Mouse (Mus musculus): ENCODE results near the gene Cldn9. TPM values are rescaled to one million over a fixed set of nuclear protein-coding genes. Genes with fewer than 3 reads are reported as not detected.

The Cldn9 gene
- total RNA-seq, 2 experiments from 2014 or later, result not detected

- DNase-seq, result no peak
Observed at GRCm38 (mm10) chr17:23680336-23680735, 3.5 kb downstream of the Cldn9 start.

- no peak for DNase-seq
Observed at GRCm38 (mm10) chr17:23679127-23679835, 4.5 kb downstream of the Cldn9 start, which contains the start of gene Cldn6. Cldn6 (plus strand) TSS chr17:23679249.

GRCm38 (mm10) chr17:23677236-23677679, 6.6 kb downstream of the Cldn9 start, which contains the start of gene Tnfrsf12a:
Tnfrsf12a (minus strand) TSS chr17:23677468.
- peak; percentile 92 to 93 for DNase-seq

- peak; percentile 90 to 91 for DNase-seq
Observed at GRCm38 (mm10) chr17:23676473-23677031, 7.3 kb downstream of the Cldn9 start.

- peak; percentile 88 to 90 for DNase-seq
Observed at GRCm38 (mm10) chr17:23675564-23676281, 8.1 kb downstream of the Cldn9 start.

GRCm38 (mm10) chr17:23675127-23675526, 8.7 kb downstream of the Cldn9 start:
- peak; percentile 88 to 91 for DNase-seq

- DNase-seq, result peak; percentile 28 to 31
Observed at GRCm38 (mm10) chr17:23674271-23674952, 9.4 kb downstream of the Cldn9 start.

GRCm38 (mm10) chr17:23673424-23674073, 10.3 kb downstream of the Cldn9 start, which contains the start of the genes Hcfc1r1 and Thoc6:
Hcfc1r1 (plus strand) TSS chr17:23673596.
Thoc6 (minus strand) TSS chr17:23673882.
- DNase-seq, result peak; percentile 92 to 94

- DNase-seq, result no peak
Observed at GRCm38 (mm10) chr17:23672761-23673160, 11.1 kb downstream of the Cldn9 start.

GRCm38 (mm10) chr17:23671519-23671918, 12.3 kb downstream of the Cldn9 start:
- no peak for DNase-seq

GRCm38 (mm10) chr17:23670516-23671074, 13.2 kb downstream of the Cldn9 start:
- DNase-seq, result no peak

- DNase-seq, result no peak
Observed at GRCm38 (mm10) chr17:23665511-23665910, 18.3 kb downstream of the Cldn9 start.

GRCm38 (mm10) chr17:23664556-23665021, 19.2 kb downstream of the Cldn9 start:
- no peak for DNase-seq

- DNase-seq, result peak in 1 of 2 experiments; percentile 43
Observed at GRCm38 (mm10) chr17:23661526-23661925, 22.3 kb downstream of the Cldn9 start.

GRCm38 (mm10) chr17:23660876-23661200, 23.0 kb downstream of the Cldn9 start:
- no peak for DNase-seq

GRCm38 (mm10) chr17:23660117-23660875, 23.5 kb downstream of the Cldn9 start, which contains the start of gene Bicdl2:
Bicdl2 (plus strand) TSS chr17:23660506.
- peak; percentile 53 to 74 for DNase-seq

- DNase-seq, result no peak
Observed at GRCm38 (mm10) chr17:23658450-23658849, 25.4 kb downstream of the Cldn9 start.

GRCm38 (mm10) chr17:23654410-23654809, 29.4 kb downstream of the Cldn9 start:
- no peak for DNase-seq

- no peak for DNase-seq
Observed at GRCm38 (mm10) chr17:23654001-23654400, 29.8 kb downstream of the Cldn9 start.

- no peak for DNase-seq
Observed at GRCm38 (mm10) chr17:23653324-23653723, 30.5 kb downstream of the Cldn9 start.
